9 mouse cellular contexts compared by ENCODE assay signal in the genomic region with DNA sequence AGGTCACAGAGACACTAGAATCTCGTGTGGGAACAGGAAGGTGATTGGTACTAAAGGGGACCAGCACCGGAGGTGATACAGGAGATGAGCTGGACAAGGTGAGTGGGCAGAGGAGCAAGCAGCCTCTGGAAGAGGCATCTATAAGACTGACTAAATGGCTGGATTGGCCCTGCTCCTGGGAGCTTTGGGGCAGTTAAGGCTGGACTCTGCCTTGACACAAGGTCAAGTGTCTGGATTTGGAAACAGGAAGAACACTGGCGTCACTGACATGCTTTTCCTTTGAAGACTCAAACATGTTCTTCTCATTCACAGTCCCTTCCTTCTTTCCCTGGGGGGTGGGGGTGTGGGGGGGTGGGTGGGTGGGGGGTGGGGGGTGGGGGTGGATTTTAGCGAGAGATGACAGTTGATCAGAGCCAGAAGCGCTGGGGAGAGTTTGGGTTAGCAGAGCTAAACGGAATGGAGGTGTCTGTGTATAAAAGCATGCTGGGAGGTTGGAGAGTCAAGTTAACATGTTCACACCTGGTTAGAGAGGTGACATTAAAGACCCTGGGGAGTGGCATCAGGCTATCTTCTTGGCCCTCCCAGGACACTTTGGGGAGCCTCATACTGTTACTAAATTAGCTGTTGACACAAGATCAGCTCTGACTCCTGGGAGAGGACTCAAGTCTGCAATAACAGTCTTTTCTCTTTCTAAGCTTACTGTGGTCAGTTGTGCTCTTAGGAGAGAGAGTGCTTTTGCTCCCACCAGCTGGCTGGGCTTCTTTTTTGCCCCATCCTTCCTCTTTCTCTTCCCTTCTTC. TPM values are rescaled to one million over a fixed set of nuclear protein-coding genes. Genes with fewer than 3 reads are reported as not detected.
A peak's percentile ranks its signal among the peaks of the same experiment; 100 is the strongest.
DNase-seq lines count a peak whose midpoint lies in the region; ATAC-seq and TF ChIP-seq lines count a peak whose summit lies in the region.
"Had no signal": no experiment of that assay in that cellular context is flagged by ENCODE, and none has a peak within 500 bp of the region (broad histone marks: within the 10 kb centered on the region; RNA-seq: fewer than 3 reads in every experiment).

No protein-coding gene starts in this region.

- peak overlapping the region; percentile 85 for H3K9ac ChIP-seq in heart, embryonic 12.5 days
- H3K9ac ChIP-seq in embryonic facial prominence, embryonic 12.5 days = no peak overlapping the region
- 0 out of 2 replicates have a peak overlapping the region, but pooled peaks have one; percentile 10 for H3K9ac ChIP-seq in intestine, embryonic 16.5 days (ENCODE audit: low read depth, low read length)
- 0 out of 2 replicates have a peak overlapping the region, but pooled peaks have one; percentile 58 for H3K9ac ChIP-seq in lung, postnatal 0 days (replicated peaks; ENCODE audit: low read depth)
- no peak overlapping the region for H3K9ac ChIP-seq in forebrain, postnatal 0 days

- TF ChIP-seq EP300 in lung, postnatal 0 days (IDR thresholded peaks at IDR 0.05) = no peak

- no peaks in the 10 kb centered on the region for H3K9me3 ChIP-seq in heart, embryonic 12.5 days (replicated peaks)
- no peaks in the 10 kb centered on the region for H3K9me3 ChIP-seq in embryonic facial prominence, embryonic 12.5 days
- no peaks in the 10 kb centered on the region for H3K9me3 ChIP-seq in intestine, embryonic 16.5 days (ENCODE audit: control insufficient read depth, low read length)
- H3K9me3 ChIP-seq in lung, postnatal 0 days (ENCODE audit: low read length) = no peaks in the 10 kb centered on the region
- H3K9me3 ChIP-seq in forebrain, postnatal 0 days (ENCODE audit: low read length) = no peaks in the 10 kb centered on the region

- TF ChIP-seq CTCF in lung, postnatal 0 days (IDR thresholded peaks at IDR 0.05) = no peak
- no peak for TF ChIP-seq CTCF in forebrain, postnatal 0 days (IDR thresholded peaks at IDR 0.05; ENCODE audit: low read depth)
- no peak for TF ChIP-seq CTCF in thymus, adult 2 months (IDR thresholded peaks at IDR 0.05; ENCODE audit: borderline replicate concordance, control insufficient read depth, extremely low read depth, insufficient read depth, low read length, poor library complexity)

- no peaks in the 10 kb centered on the region for H3K27me3 ChIP-seq in heart, embryonic 12.5 days (replicated peaks)
- H3K27me3 ChIP-seq in embryonic facial prominence, embryonic 12.5 days = no peaks in the 10 kb centered on the region
- H3K27me3 ChIP-seq in intestine, embryonic 16.5 days (replicated peaks; ENCODE audit: control insufficient read depth, insufficient read depth, low read length) = no peaks in the 10 kb centered on the region
- no peaks in the 10 kb centered on the region for H3K27me3 ChIP-seq in lung, postnatal 0 days (replicated peaks; ENCODE audit: insufficient read depth, low read length)
- no peaks in the 10 kb centered on the region for H3K27me3 ChIP-seq in forebrain, postnatal 0 days (ENCODE audit: insufficient read depth, low read length)
- H3K27me3 ChIP-seq in thymus, adult 2 months (ENCODE audit: control insufficient read depth, insufficient read depth, low read length) = no peaks in the 10 kb centered on the region

- 29% methylated on average over 6 of the region's 6 CpGs for WGBS in heart, embryonic 12.5 days
- 54% methylated on average over 6 of the region's 6 CpGs for WGBS in embryonic facial prominence, embryonic 12.5 days
- WGBS in intestine, embryonic 16.5 days = 50% methylated on average over 6 of the region's 6 CpGs
- 43% methylated on average over 6 of the region's 6 CpGs for WGBS in lung, postnatal 0 days
- WGBS in forebrain, postnatal 0 days = 70% methylated on average over 6 of the region's 6 CpGs
- 57% methylated on average over 6 of the region's 6 CpGs for WGBS in thymus, adult 2 months

- H3K27ac ChIP-seq in heart, embryonic 12.5 days (ENCODE audit: poor library complexity, severe bottlenecking) = peak overlapping the region; percentile 47; the same call in 1 of the 2 replicates
- H3K27ac ChIP-seq in embryonic facial prominence, embryonic 12.5 days = no peak overlapping the region
- H3K27ac ChIP-seq in intestine, embryonic 16.5 days (ENCODE audit: low read length) = no peak overlapping the region
- H3K27ac ChIP-seq in lung, postnatal 0 days (ENCODE audit: low read length) = peak overlapping the region; percentile 86
- H3K27ac ChIP-seq in forebrain, postnatal 0 days (ENCODE audit: low read depth, low read length) = no peak overlapping the region
- no peak overlapping the region for H3K27ac ChIP-seq in thymus, adult 2 months (ENCODE audit: control insufficient read depth, insufficient read depth, low read length)
- H3K27ac ChIP-seq: macrophage had no signal

- TF ChIP-seq POLR2A in thymus, adult 2 months (IDR thresholded peaks at IDR 0.05; ENCODE audit: control insufficient read depth, extremely low read depth, insufficient read depth, low read length, poor library complexity) = no peak

- no peak for ATAC-seq in heart, embryonic 12.5 days (ENCODE audit: insufficient number of reproducible peaks, low FRiP score)
- no peak for ATAC-seq in embryonic facial prominence, embryonic 12.5 days (ENCODE audit: insufficient number of reproducible peaks, insufficient read depth, low FRiP score, low TSS enrichment)
- no peak for ATAC-seq in intestine, embryonic 16.5 days
- peak; percentile 22 for ATAC-seq in lung, postnatal 0 days
- ATAC-seq in forebrain, postnatal 0 days = no peak

- H3K36me3 ChIP-seq in heart, embryonic 12.5 days = no peaks in the 10 kb centered on the region
- no peaks in the 10 kb centered on the region for H3K36me3 ChIP-seq in embryonic facial prominence, embryonic 12.5 days
- no peaks in the 10 kb centered on the region for H3K36me3 ChIP-seq in intestine, embryonic 16.5 days (ENCODE audit: control insufficient read depth, insufficient read depth, low read length)
- H3K36me3 ChIP-seq in lung, postnatal 0 days (ENCODE audit: insufficient read depth, low read length) = no peaks in the 10 kb centered on the region
- no peaks in the 10 kb centered on the region for H3K36me3 ChIP-seq in forebrain, postnatal 0 days (ENCODE audit: insufficient read depth)
- no peaks in the 10 kb centered on the region for H3K36me3 ChIP-seq in thymus, adult 2 months (ENCODE audit: control insufficient read depth, insufficient read depth, low read length)

- H3K4me3 ChIP-seq in heart, embryonic 12.5 days = peak overlapping the region; percentile 53
- no peak overlapping the region for H3K4me3 ChIP-seq in embryonic facial prominence, embryonic 12.5 days
- 0 out of 2 replicates have a peak overlapping the region, but pooled peaks have one; percentile 8 for H3K4me3 ChIP-seq in intestine, embryonic 16.5 days (ENCODE audit: low read length)
- H3K4me3 ChIP-seq in lung, postnatal 0 days (ENCODE audit: low read depth, low read length) = peak overlapping the region; percentile 47
- H3K4me3 ChIP-seq in forebrain, postnatal 0 days (ENCODE audit: low read depth, low read length) = no peak overlapping the region
- H3K4me3 ChIP-seq in thymus, adult 2 months (ENCODE audit: control insufficient read depth, insufficient read depth, low read length) = no peak overlapping the region

- peaks cover 16% of the 10 kb centered on the region for H3K4me1 ChIP-seq in heart, embryonic 12.5 days (replicated peaks)
- H3K4me1 ChIP-seq in embryonic facial prominence, embryonic 12.5 days = peaks cover 22% of the 10 kb centered on the region
- H3K4me1 ChIP-seq in intestine, embryonic 16.5 days (ENCODE audit: control insufficient read depth, insufficient read depth, low read length) = peaks cover 11% of the 10 kb centered on the region; the same call in 1 of the 2 replicates
- H3K4me1 ChIP-seq in lung, postnatal 0 days (ENCODE audit: insufficient read depth, low read depth, low read length) = no peaks in the 10 kb centered on the region; the same call in 1 of the 2 replicates
- H3K4me1 ChIP-seq in forebrain, postnatal 0 days (ENCODE audit: insufficient read depth) = peaks cover 3% of the 10 kb centered on the region; the same call in 1 of the 2 replicates
- peaks cover 20% of the 10 kb centered on the region for H3K4me1 ChIP-seq in thymus, adult 2 months (replicated peaks; ENCODE audit: control insufficient read depth, insufficient read depth, low read length)

- DNase-seq in heart, adult 8-10 months (ENCODE audit: low spot score) = no peak
- peak; percentile 84 for DNase-seq in lung, postnatal 0 days (ENCODE audit: low spot score)
- DNase-seq in forebrain, postnatal 0 days = no peak
- DNase-seq in thymus, adult 2 months = no peak
- no peak for DNase-seq in urinary bladder, postnatal 4 days (ENCODE audit: low spot score in 2 of 2)

- H3K4me2 ChIP-seq in heart, embryonic 12.5 days = peak overlapping the region; percentile 76
- peak overlapping the region; percentile 71; the same call in 1 of the 2 replicates for H3K4me2 ChIP-seq in embryonic facial prominence, embryonic 12.5 days (replicated peaks)
- peak overlapping the region; percentile 77; the same call in 1 of the 2 replicates for H3K4me2 ChIP-seq in intestine, embryonic 16.5 days (ENCODE audit: low read depth, low read length)
- H3K4me2 ChIP-seq in lung, postnatal 0 days (replicated peaks; ENCODE audit: low read depth, low read length) = peak overlapping the region; percentile 58
- no peak overlapping the region for H3K4me2 ChIP-seq in forebrain, postnatal 0 days (ENCODE audit: low read depth)

RNA-seq across cellular contexts. Expression of a gene that starts 1.9 kb away (rescaled TPM):
- polyA plus RNA-seq in heart, embryonic 12.5 days (2016; fragmentation: Nextera tagmentation; extraction: Ambion mirVana) = 36.5 and 38.2 TPM in 2 replicates
- 10 to 100 TPM; 54.6 to 72.1 (median 63.9) TPM for total RNA-seq in heart, adult 8-10 months (2022)
- polyA plus RNA-seq in embryonic facial prominence, embryonic 12.5 days (2016; fragmentation: Nextera tagmentation; extraction: Ambion mirVana) = 14.0 and 17.1 TPM in 2 replicates
- 20.0 and 25.1 TPM in 2 replicates for polyA plus RNA-seq in intestine, embryonic 16.5 days (2015; fragmentation: Nextera tagmentation; extraction: Ambion mirVana)
- 185 and 216 TPM in 2 replicates for polyA plus RNA-seq in lung, postnatal 0 days (2015; fragmentation: Nextera tagmentation; extraction: Ambion mirVana)
- total RNA-seq in forebrain, postnatal 0 days (2014; rRNA removed) = 5.7 and 11.0 TPM in 2 replicates
- 4.7 and 5.0 TPM in 2 replicates for polyA plus RNA-seq in forebrain, postnatal 0 days (2015; fragmentation: Nextera tagmentation; extraction: Ambion mirVana)
- 51.0 and 61.6 TPM in 2 replicates for polyA plus RNA-seq in thymus, adult 2 months (2012; rRNA removed)

RNA-seq across cellular contexts. Expression of a gene that starts 7.3 kb away (rescaled TPM):
- 1.5 TPM in 2 replicates for polyA plus RNA-seq in heart, embryonic 12.5 days (2016; fragmentation: Nextera tagmentation; extraction: Ambion mirVana)
- total RNA-seq in heart, adult 8-10 months (2022) = 10 to 100 TPM in 2 of 4 experiments, 1 to 10 TPM in 2; 9.4 to 17.3 (median 12.4) TPM
- polyA plus RNA-seq in embryonic facial prominence, embryonic 12.5 days (2016; fragmentation: Nextera tagmentation; extraction: Ambion mirVana) = 0.41 and 0.60 TPM in 2 replicates
- 0.91 and 1.2 TPM in 2 replicates for polyA plus RNA-seq in intestine, embryonic 16.5 days (2015; fragmentation: Nextera tagmentation; extraction: Ambion mirVana)
- 184 and 200 TPM in 2 replicates for polyA plus RNA-seq in lung, postnatal 0 days (2015; fragmentation: Nextera tagmentation; extraction: Ambion mirVana)
- total RNA-seq in forebrain, postnatal 0 days (2014; rRNA removed) = 1.8 TPM in 2 replicates
- 2.0 and 2.1 TPM in 2 replicates for polyA plus RNA-seq in forebrain, postnatal 0 days (2015; fragmentation: Nextera tagmentation; extraction: Ambion mirVana)
- 43.1 and 59.6 TPM in 2 replicates for polyA plus RNA-seq in thymus, adult 2 months (2012; rRNA removed)

Comparison
In these comparisons a context has a peak if more than half of its experiments do, and no peak if none do; other contexts are left out.
1. H3K27ac ChIP-seq: peak in heart, embryonic 12.5 days (single experiment) and lung, postnatal 0 days (single experiment); none in embryonic facial prominence, embryonic 12.5 days (single experiment), intestine, embryonic 16.5 days (single experiment), forebrain, postnatal 0 days (single experiment) and thymus, adult 2 months (single experiment).
2. H3K4me3 ChIP-seq: peak in heart, embryonic 12.5 days (single experiment), intestine, embryonic 16.5 days (single experiment) and lung, postnatal 0 days (single experiment); none in embryonic facial prominence, embryonic 12.5 days (single experiment), forebrain, postnatal 0 days (single experiment) and thymus, adult 2 months (single experiment).
3. H3K9ac ChIP-seq: peak in heart, embryonic 12.5 days (single experiment), intestine, embryonic 16.5 days (single experiment) and lung, postnatal 0 days (single experiment); none in embryonic facial prominence, embryonic 12.5 days (single experiment) and forebrain, postnatal 0 days (single experiment).
4. RNA of a gene that starts 7.3 kb away (polyA plus RNA-seq): 184 to 200 TPM in lung, postnatal 0 days and 43.1 to 59.6 TPM in thymus, adult 2 months; 2.0 to 2.1 TPM in forebrain, postnatal 0 days, 1.5 TPM in heart, embryonic 12.5 days, 0.91 to 1.2 TPM in intestine, embryonic 16.5 days and 0.41 to 0.60 TPM in embryonic facial prominence, embryonic 12.5 days; every median in the first group is over 10 times any median in the second.